In the genomic region with DNA sequence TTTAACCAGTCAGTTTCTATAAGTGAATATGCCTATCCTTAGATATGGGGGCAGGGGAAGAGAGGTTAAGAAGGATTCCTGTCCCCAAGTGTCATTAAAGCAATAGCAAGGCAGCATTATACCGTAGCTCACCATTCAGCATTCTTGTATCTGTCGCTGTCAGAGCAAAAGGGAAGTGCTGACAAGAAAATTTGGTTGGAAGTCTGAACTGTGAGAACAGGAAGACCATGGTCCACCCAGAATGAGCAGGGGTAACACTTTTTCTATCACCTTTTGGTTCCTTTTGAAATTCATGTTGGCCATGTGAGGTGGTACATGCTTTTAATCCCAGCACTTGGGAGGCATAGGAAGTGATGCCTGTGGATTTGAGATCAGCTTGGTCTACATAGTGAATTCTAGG, we compare ENCODE assay signal across 14 mouse cellular contexts.
"Had no signal": no experiment of that assay in that cellular context is flagged by ENCODE, and none has a peak within 500 bp of the region (broad histone marks: within the 10 kb centered on the region; RNA-seq: fewer than 3 reads in every experiment).

No protein-coding gene starts in this region.

- ATAC-seq: intestine, embryonic 15.5 days had no signal

- DNase-seq: kidney, adult 18-20 months; kidney, postnatal 10 days; kidney, postnatal 4 days; lung, adult 18-20 months; lung, postnatal 36 days; midbrain, embryonic 14.5 days; retina, postnatal 1 day; right cerebral cortex, postnatal 14 days; thymus, adult 18-20 months; thymus, postnatal 14 days had no signal

- H3K27me3 ChIP-seq: intestine, embryonic 15.5 days; limb, embryonic 15.5 days; neural tube, embryonic 12.5 days had no signal

- H3K4me1 ChIP-seq: intestine, embryonic 15.5 days; limb, embryonic 15.5 days; neural tube, embryonic 12.5 days had no signal

- H3K27ac ChIP-seq: intestine, embryonic 15.5 days; layer of hippocampus, adult 2 months; limb, embryonic 15.5 days; neural tube, embryonic 12.5 days had no signal

- H3K36me3 ChIP-seq: intestine, embryonic 15.5 days; limb, embryonic 15.5 days; neural tube, embryonic 12.5 days had no signal

- H3K4me2 ChIP-seq: intestine, embryonic 15.5 days; limb, embryonic 15.5 days; neural tube, embryonic 12.5 days had no signal

- H3K9ac ChIP-seq: intestine, embryonic 15.5 days; limb, embryonic 15.5 days; neural tube, embryonic 12.5 days had no signal

- H3K4me3 ChIP-seq: intestine, embryonic 15.5 days; layer of hippocampus, adult 2 months; limb, embryonic 15.5 days; neural tube, embryonic 12.5 days had no signal

- H3K9me3 ChIP-seq: intestine, embryonic 15.5 days; limb, embryonic 15.5 days; neural tube, embryonic 12.5 days had no signal
